Mouse (Mus musculus) bone marrow macrophage, adult 2 months (primary cell): ENCODE measurements around the gene Cdh24.

Source experiments
- CTCF ChIP-seq: IDR thresholded peaks from 2 replicates; pipeline ENCODE4 v1.5.1; 2012; ENCODE audit warnings: low read depth, mild to moderate bottlenecking, low read length, moderate library complexity
- POLR2A ChIP-seq: IDR thresholded peaks from 2 replicates; pipeline ENCODE4 v1.6.1; 2012; ENCODE audit warnings: mild to moderate bottlenecking, low read depth, low read length, borderline replicate concordance

GRCm38 (mm10) chr14:54634182-54634581 lies 7.0 kb downstream of the Cdh24 start:
- TF ChIP-seq CTCF (no peak), POLR2A (no peak)
